8 mouse cellular contexts compared by ENCODE assay signal in genomic region chr16:33829301-33829831, GRCm38 (mm10). TPM values are rescaled to one million over a fixed set of nuclear protein-coding genes. Genes with fewer than 3 reads are reported as not detected.
A peak's percentile ranks its signal among the peaks of the same experiment; 100 is the strongest.
DNase-seq lines count a peak whose midpoint lies in the region; ATAC-seq and TF ChIP-seq lines count a peak whose summit lies in the region.

Gene Itgb5, plus strand, starts transcription at chr16:33829665.

- H3K9ac ChIP-seq in embryonic facial prominence, embryonic 12.5 days = peak within 1 kb of the TSS; percentile 87
- peak within 1 kb of the TSS; percentile 92 for H3K9ac ChIP-seq in limb, embryonic 13.5 days
- H3K9ac ChIP-seq in midbrain, embryonic 12.5 days (replicated peaks) = peak within 1 kb of the TSS; percentile 71

- TF ChIP-seq POLR2A in testis, adult 2 months (IDR thresholded peaks at IDR 0.05; ENCODE audit: control insufficient read depth, low read depth, low read length) = no peak; the same call in none of the 2 replicates

- DNase-seq in 3T3-L1 (ENCODE audit: low read depth, low spot score) = peak; percentile 70
- DNase-seq in adrenal gland, adult 8-10 months = peak; percentile 78
- peak; percentile 78 to 80 for DNase-seq in heart, adult 9 months (ENCODE audit: low spot score in 2 of 2)
- DNase-seq in kidney, adult 8-10 months = peak; percentile 81 to 85

- H3K4me3 ChIP-seq in embryonic facial prominence, embryonic 12.5 days = peak within 1 kb of the TSS; percentile 70
- peak within 1 kb of the TSS; percentile 85 for H3K4me3 ChIP-seq in limb, embryonic 13.5 days
- peak within 1 kb of the TSS; percentile 73 for H3K4me3 ChIP-seq in midbrain, embryonic 12.5 days
- H3K4me3 ChIP-seq in testis, adult 2 months (ENCODE audit: control insufficient read depth, low read depth, low read length) = peak within 1 kb of the TSS; percentile 71

- peak within 1 kb of the TSS; percentile 91 for H3K27ac ChIP-seq in embryonic facial prominence, embryonic 12.5 days
- H3K27ac ChIP-seq in limb, embryonic 13.5 days = peak within 1 kb of the TSS; percentile 85
- no peak within 1 kb of the TSS for H3K27ac ChIP-seq in midbrain, embryonic 12.5 days (replicated peaks)
- H3K27ac ChIP-seq in testis, adult 2 months (ENCODE audit: control insufficient read depth, insufficient read depth, low read depth, low read length) = peak within 1 kb of the TSS; percentile 7

- TF ChIP-seq CTCF in testis, adult 2 months (IDR thresholded peaks at IDR 0.05; ENCODE audit: control insufficient read depth, insufficient read depth, insufficient replicate concordance, low read depth, low read length) = no peak

- H3K27me3 ChIP-seq in embryonic facial prominence, embryonic 12.5 days = no peaks in the 10 kb centered on the region
- H3K27me3 ChIP-seq in limb, embryonic 13.5 days = no peaks in the 10 kb centered on the region
- peaks cover 45% of the 10 kb centered on the region for H3K27me3 ChIP-seq in midbrain, embryonic 12.5 days
- H3K27me3 ChIP-seq in testis, adult 2 months (ENCODE audit: control insufficient read depth, insufficient read depth, low read length) = no peaks in the 10 kb centered on the region

- no peaks in the 10 kb centered on the region for H3K36me3 ChIP-seq in embryonic facial prominence, embryonic 12.5 days
- no peaks in the 10 kb centered on the region for H3K36me3 ChIP-seq in limb, embryonic 13.5 days
- H3K36me3 ChIP-seq in midbrain, embryonic 12.5 days = no peaks in the 10 kb centered on the region
- H3K36me3 ChIP-seq in testis, adult 2 months (ENCODE audit: control insufficient read depth, insufficient read depth, low read length) = no peaks in the 10 kb centered on the region

- no peaks in the 10 kb centered on the region for H3K9me3 ChIP-seq in embryonic facial prominence, embryonic 12.5 days
- no peaks in the 10 kb centered on the region for H3K9me3 ChIP-seq in limb, embryonic 13.5 days
- H3K9me3 ChIP-seq in midbrain, embryonic 12.5 days = no peaks in the 10 kb centered on the region

- peak; percentile 75 for ATAC-seq in embryonic facial prominence, embryonic 12.5 days (ENCODE audit: insufficient number of reproducible peaks, insufficient read depth, low FRiP score, low TSS enrichment)
- ATAC-seq in limb, embryonic 13.5 days (ENCODE audit: low FRiP score, low read depth) = peak; percentile 84
- ATAC-seq in midbrain, embryonic 12.5 days (ENCODE audit: low FRiP score, low read depth) = peak; percentile 68

- under 1% methylated on average over 43 of the region's 43 CpGs for WGBS in embryonic facial prominence, embryonic 12.5 days
- WGBS in limb, embryonic 13.5 days = under 1% methylated on average over 41 of the region's 43 CpGs
- WGBS in midbrain, embryonic 12.5 days = under 1% methylated on average over 43 of the region's 43 CpGs

- peaks cover 32% of the 10 kb centered on the region for H3K4me1 ChIP-seq in embryonic facial prominence, embryonic 12.5 days
- peaks cover 47% of the 10 kb centered on the region for H3K4me1 ChIP-seq in limb, embryonic 13.5 days
- H3K4me1 ChIP-seq in midbrain, embryonic 12.5 days = peaks cover 38% of the 10 kb centered on the region
- peaks cover 5% of the 10 kb centered on the region for H3K4me1 ChIP-seq in testis, adult 2 months (ENCODE audit: control insufficient read depth, insufficient read depth, low read length)

- peak within 1 kb of the TSS; percentile 57 for H3K4me2 ChIP-seq in embryonic facial prominence, embryonic 12.5 days (replicated peaks)
- H3K4me2 ChIP-seq in limb, embryonic 13.5 days (replicated peaks) = peak within 1 kb of the TSS; percentile 73
- H3K4me2 ChIP-seq in midbrain, embryonic 12.5 days (replicated peaks) = peak within 1 kb of the TSS; percentile 99

RNA-seq across cellular contexts. Expression of gene Itgb5, which starts in this region (rescaled TPM):
- 100 to 1,000 TPM; 230 to 292 (median 261) TPM for total RNA-seq in adrenal gland, adult 8-10 months (2022)
- polyA plus RNA-seq in embryonic facial prominence, embryonic 12.5 days (2016; fragmentation: Nextera tagmentation; extraction: Ambion mirVana) = 120 and 130 TPM in 2 replicates
- polyA plus RNA-seq in limb, embryonic 13.5 days (2015; fragmentation: Nextera tagmentation; extraction: Ambion mirVana) = 59.6 and 61.0 TPM in 2 replicates
- polyA plus RNA-seq in midbrain, embryonic 12.5 days (2016; fragmentation: Nextera tagmentation; extraction: Ambion mirVana) = 24.1 and 31.0 TPM in 2 replicates
- 27.6 and 33.0 TPM in 2 replicates for polyA plus RNA-seq in testis, adult 2 months (2012; rRNA removed)
